Mouse (Mus musculus): Measurements from ENCODE around the gene Cables2. TPM values are rescaled to one million over a fixed set of nuclear protein-coding genes. Genes with fewer than 3 reads are reported as not detected.

Gene Cables2
- polyA plus RNA-seq, 1 experiment from 2014 or later = 16.8 TPM

GRCm38 (mm10) chr2:180274523-180274922 lies 1.2 kb upstream of the Cables2 start:
- Histone ChIP-seq H3K27me3 (ENCODE audit: control insufficient read depth, insufficient read depth, low read length) (peaks cover 2% of the 10 kb centered on the region; the same call in 1 of the 2 replicates), H3K4me2 (ENCODE audit: low read depth, low read length, severe bottlenecking) (no peak overlapping the region), H3K9me3 (ENCODE audit: control insufficient read depth, low read length) (no peaks in the 10 kb centered on the region), H3K36me3 (ENCODE audit: control insufficient read depth, insufficient read depth, low read length) (no peaks in the 10 kb centered on the region), H3K27ac (ENCODE audit: low read depth, low read length) (no peak overlapping the region), H3K4me1 (replicated peaks; ENCODE audit: control insufficient read depth, insufficient read depth, low read length) (peaks cover 7% of the 10 kb centered on the region), H3K9ac (ENCODE audit: low read length) (no peak overlapping the region), H3K4me3 (ENCODE audit: low read depth, low read length) (no peak overlapping the region)
- DNase-seq (ENCODE audit: low spot score) (no peak), ATAC-seq (replicated peaks; ENCODE audit: low FRiP score) (no peak)
- WGBS = 83% methylated on average over 2 of the region's 2 CpGs

DNA sequence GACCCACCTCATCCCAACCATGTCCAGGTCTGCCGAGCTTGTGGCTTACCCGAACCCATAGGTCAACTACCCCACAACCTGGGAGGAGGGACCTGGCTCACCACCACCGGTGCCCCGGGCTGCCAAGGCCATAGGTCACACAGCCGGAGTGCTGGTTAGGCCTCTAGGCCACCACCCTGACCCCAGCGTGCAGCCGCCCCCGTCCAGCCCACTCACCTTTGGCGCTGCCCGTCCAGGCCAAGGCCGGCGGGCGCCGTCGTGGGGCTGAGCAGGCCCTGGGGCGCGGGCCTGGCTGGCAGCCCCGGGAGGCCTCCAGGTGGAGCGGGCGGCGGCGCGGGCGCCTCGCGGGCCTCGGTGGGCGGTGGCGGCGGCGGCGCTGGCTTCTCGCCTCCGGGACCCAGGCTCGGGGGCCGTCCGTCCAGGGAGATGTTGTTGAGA lies 393 bp downstream of the Cables2 start:
- no peaks in the 10 kb centered on the region for H3K9me3 ChIP-seq (ENCODE audit: control insufficient read depth, low read length)
- no peak overlapping the region for H3K27ac ChIP-seq (ENCODE audit: low read depth, low read length)
- under 1% methylated on average over 25 of the region's 37 CpGs for WGBS
- peak overlapping the region; percentile 84 for H3K4me3 ChIP-seq (ENCODE audit: low read depth, low read length)
- no peak for DNase-seq (ENCODE audit: low spot score)
- H3K4me1 ChIP-seq (replicated peaks; ENCODE audit: control insufficient read depth, insufficient read depth, low read length) = peaks cover 7% of the 10 kb centered on the region
- ATAC-seq (replicated peaks; ENCODE audit: low FRiP score) = peak; percentile 31
- no peaks in the 10 kb centered on the region for H3K36me3 ChIP-seq (ENCODE audit: control insufficient read depth, insufficient read depth, low read length)
- peaks cover 2% of the 10 kb centered on the region; the same call in 1 of the 2 replicates for H3K27me3 ChIP-seq (ENCODE audit: control insufficient read depth, insufficient read depth, low read length)
- peak overlapping the region; percentile 94 for H3K4me2 ChIP-seq (ENCODE audit: low read depth, low read length, severe bottlenecking)
- peak overlapping the region; percentile 86 for H3K9ac ChIP-seq (ENCODE audit: low read length)

- no peaks in the 10 kb centered on the region for H3K9me3 ChIP-seq (ENCODE audit: control insufficient read depth, low read length)
- DNase-seq (ENCODE audit: low spot score) (no peak), ATAC-seq (replicated peaks; ENCODE audit: low FRiP score) (no peak)
- H3K4me1 ChIP-seq (replicated peaks; ENCODE audit: control insufficient read depth, insufficient read depth, low read length) = peaks cover 7% of the 10 kb centered on the region
- peak overlapping the region; percentile 94 for H3K4me2 ChIP-seq (ENCODE audit: low read depth, low read length, severe bottlenecking)
- peaks cover 2% of the 10 kb centered on the region; the same call in 1 of the 2 replicates for H3K27me3 ChIP-seq (ENCODE audit: control insufficient read depth, insufficient read depth, low read length)
- peak overlapping the region; percentile 16; the same call in 1 of the 2 replicates for H3K9ac ChIP-seq (ENCODE audit: low read length)
- peak overlapping the region; percentile 84 for H3K4me3 ChIP-seq (ENCODE audit: low read depth, low read length)
- H3K36me3 ChIP-seq (ENCODE audit: control insufficient read depth, insufficient read depth, low read length) = no peaks in the 10 kb centered on the region
- H3K27ac ChIP-seq (ENCODE audit: low read depth, low read length) = no peak overlapping the region
- WGBS = 76% methylated on average over 5 of the region's 5 CpGs
Observed at GRCm38 (mm10) chr2:180271804-180272395, 1.4 kb downstream of the Cables2 start.

GRCm38 (mm10) chr2:180270537-180271255 lies 2.6 kb downstream of the Cables2 start:
- peaks cover 7% of the 10 kb centered on the region for H3K4me1 ChIP-seq (replicated peaks; ENCODE audit: control insufficient read depth, insufficient read depth, low read length)
- no peaks in the 10 kb centered on the region for H3K9me3 ChIP-seq (ENCODE audit: control insufficient read depth, low read length)
- no peak overlapping the region for H3K4me2 ChIP-seq (ENCODE audit: low read depth, low read length, severe bottlenecking)
- H3K36me3 ChIP-seq (ENCODE audit: control insufficient read depth, insufficient read depth, low read length) = no peaks in the 10 kb centered on the region
- 82% methylated on average over 7 of the region's 7 CpGs for WGBS
- H3K4me3 ChIP-seq (ENCODE audit: low read depth, low read length) = no peak overlapping the region
- DNase-seq (ENCODE audit: low spot score) (no peak), ATAC-seq (replicated peaks; ENCODE audit: low FRiP score) (no peak)
- H3K27me3 ChIP-seq (ENCODE audit: control insufficient read depth, insufficient read depth, low read length) = peaks cover 2% of the 10 kb centered on the region; the same call in 1 of the 2 replicates
- no peak overlapping the region for H3K9ac ChIP-seq (ENCODE audit: low read length)
- no peak overlapping the region for H3K27ac ChIP-seq (ENCODE audit: low read depth, low read length)

DNA sequence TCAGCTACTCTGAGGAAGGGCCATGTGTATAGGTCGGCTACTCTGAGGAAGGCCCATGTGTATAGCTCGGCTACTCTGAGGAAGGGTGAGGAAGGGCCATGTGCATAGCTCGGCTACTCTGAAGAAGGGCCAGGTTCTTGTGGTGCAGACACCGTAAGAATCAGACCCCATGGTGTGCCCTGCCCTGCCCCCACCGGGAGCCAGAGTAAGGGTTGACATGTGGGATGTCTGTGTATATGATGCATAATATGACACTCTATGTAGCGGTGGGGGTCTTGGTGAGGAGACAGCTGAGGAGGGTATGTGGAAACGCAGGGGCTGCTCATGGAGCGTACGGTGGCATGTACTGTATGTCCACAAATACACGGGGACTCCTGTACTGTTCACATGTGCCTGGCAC lies 4.0 kb downstream of the Cables2 start:
- no peak for DNase-seq (ENCODE audit: low spot score)
- Histone ChIP-seq H3K4me3 (ENCODE audit: low read depth, low read length) (no peak overlapping the region), H3K4me2 (ENCODE audit: low read depth, low read length, severe bottlenecking) (no peak overlapping the region), H3K36me3 (ENCODE audit: control insufficient read depth, insufficient read depth, low read length) (no peaks in the 10 kb centered on the region), H3K9ac (ENCODE audit: low read length) (no peak overlapping the region), H3K27me3 (ENCODE audit: control insufficient read depth, insufficient read depth, low read length) (peaks cover under 1% of the 10 kb centered on the region; the same call in 1 of the 2 replicates), H3K27ac (ENCODE audit: low read depth, low read length) (no peak overlapping the region), H3K4me1 (replicated peaks; ENCODE audit: control insufficient read depth, insufficient read depth, low read length) (peaks cover 7% of the 10 kb centered on the region), H3K9me3 (ENCODE audit: control insufficient read depth, low read length) (no peaks in the 10 kb centered on the region)
- 93% methylated on average over 10 of the region's 10 CpGs for WGBS
- no peak for ATAC-seq (replicated peaks; ENCODE audit: low FRiP score)

- 81% methylated on average over 2 of the region's 2 CpGs for WGBS
- no peak for DNase-seq (ENCODE audit: low spot score)
- H3K27ac ChIP-seq (ENCODE audit: low read depth, low read length) = no peak overlapping the region
Observed at GRCm38 (mm10) chr2:180267955-180268354, 5.3 kb downstream of the Cables2 start.

DNA sequence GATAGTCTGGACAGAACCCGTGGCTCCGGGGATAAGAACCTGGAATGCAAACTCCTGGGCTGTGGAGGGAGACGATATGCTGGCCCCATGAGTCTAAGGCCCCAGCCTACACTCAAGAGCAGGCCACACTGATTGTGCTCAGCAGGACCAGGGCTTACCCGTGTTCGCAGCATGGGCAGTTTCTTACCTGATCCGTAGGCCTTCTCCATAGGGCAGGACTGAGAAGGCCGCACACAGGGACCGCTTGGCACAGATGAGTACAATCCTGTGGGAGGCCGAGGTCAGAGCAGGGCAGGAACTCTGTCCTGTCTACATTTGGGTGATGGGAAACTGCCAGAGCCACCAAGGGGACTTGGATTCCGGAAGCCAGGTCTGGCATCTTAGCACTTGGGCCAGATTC lies 10.4 kb downstream of the Cables2 start:
- ATAC-seq (replicated peaks; ENCODE audit: low FRiP score) = no peak
- Histone ChIP-seq H3K9me3 (ENCODE audit: control insufficient read depth, low read length) (no peaks in the 10 kb centered on the region), H3K27ac (ENCODE audit: low read depth, low read length) (no peak overlapping the region), H3K4me1 (replicated peaks; ENCODE audit: control insufficient read depth, insufficient read depth, low read length) (peaks cover 6% of the 10 kb centered on the region; the same call in 1 of the 2 replicates), H3K9ac (ENCODE audit: low read length) (no peak overlapping the region), H3K27me3 (ENCODE audit: control insufficient read depth, insufficient read depth, low read length) (no peaks in the 10 kb centered on the region), H3K36me3 (ENCODE audit: control insufficient read depth, insufficient read depth, low read length) (no peaks in the 10 kb centered on the region; the same call in 1 of the 2 replicates), H3K4me3 (ENCODE audit: low read depth, low read length) (no peak overlapping the region), H3K4me2 (ENCODE audit: low read depth, low read length, severe bottlenecking) (no peak overlapping the region)
- WGBS = 90% methylated on average over 10 of the region's 10 CpGs
- no peak for DNase-seq (ENCODE audit: low spot score)

More at GRCm38 (mm10) chr2:180267955-180268354, 5.3 kb downstream of the Cables2 start:
- ATAC-seq (replicated peaks; ENCODE audit: low FRiP score) = no peak
- Histone ChIP-seq H3K4me1 (replicated peaks; ENCODE audit: control insufficient read depth, insufficient read depth, low read length) (peaks cover 7% of the 10 kb centered on the region), H3K36me3 (ENCODE audit: control insufficient read depth, insufficient read depth, low read length) (no peaks in the 10 kb centered on the region), H3K4me2 (ENCODE audit: low read depth, low read length, severe bottlenecking) (no peak overlapping the region), H3K4me3 (ENCODE audit: low read depth, low read length) (no peak overlapping the region), H3K9me3 (ENCODE audit: control insufficient read depth, low read length) (no peaks in the 10 kb centered on the region), H3K27me3 (ENCODE audit: control insufficient read depth, insufficient read depth, low read length) (no peaks in the 10 kb centered on the region), H3K9ac (ENCODE audit: low read length) (no peak overlapping the region)

DNA sequence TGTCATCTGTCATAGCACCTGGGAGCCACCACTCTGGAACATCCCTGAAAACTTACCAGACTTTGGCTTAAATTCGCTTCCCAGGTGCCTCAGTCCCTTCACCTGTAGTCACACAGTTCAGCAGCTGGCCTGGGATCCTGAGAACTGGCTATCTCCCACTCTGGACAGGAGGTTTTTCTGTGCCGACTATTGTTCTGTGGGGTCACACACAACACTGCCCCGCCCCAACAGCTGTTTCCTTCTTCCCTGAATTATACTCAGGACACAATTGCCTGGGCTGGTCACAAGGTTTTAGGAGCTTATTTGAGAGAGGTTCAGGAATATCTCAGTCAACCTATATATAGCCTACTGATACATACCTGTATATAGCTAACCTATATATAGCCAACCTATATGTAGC lies 10.9 kb downstream of the Cables2 start:
- H3K4me3 ChIP-seq (ENCODE audit: low read depth, low read length) = no peak overlapping the region
- H3K4me1 ChIP-seq (replicated peaks; ENCODE audit: control insufficient read depth, insufficient read depth, low read length) = peaks cover 6% of the 10 kb centered on the region; the same call in 1 of the 2 replicates
- H3K9ac ChIP-seq (ENCODE audit: low read length) = no peak overlapping the region
- no peaks in the 10 kb centered on the region; the same call in 1 of the 2 replicates for H3K36me3 ChIP-seq (ENCODE audit: control insufficient read depth, insufficient read depth, low read length)
- no peak for DNase-seq (ENCODE audit: low spot score)
- no peak for ATAC-seq (replicated peaks; ENCODE audit: low FRiP score)
- no peaks in the 10 kb centered on the region for H3K27me3 ChIP-seq (ENCODE audit: control insufficient read depth, insufficient read depth, low read length)
- no peak overlapping the region for H3K4me2 ChIP-seq (ENCODE audit: low read depth, low read length, severe bottlenecking)
- no peak overlapping the region for H3K27ac ChIP-seq (ENCODE audit: low read depth, low read length)
- H3K9me3 ChIP-seq (ENCODE audit: control insufficient read depth, low read length) = no peaks in the 10 kb centered on the region
- WGBS = 83% methylated on average over 3 of the region's 3 CpGs
